Mouse (Mus musculus) stomach, postnatal 0 days (tissue): ENCODE measurements around the gene Synpr. TPM values are rescaled to one million over a fixed set of nuclear protein-coding genes. Genes with fewer than 3 reads are reported as not detected.

Experiments
- ATAC-seq: fragments of 200-750 bp; cut with Nextera tagmentation; 2 replicates; pipeline ENCODE4 v1.8.0; 2017; ENCODE audit not compliant: low FRiP score, low TSS enrichment
- DNase-seq: peaks from one replicate; pipeline ENCODE4 v3.0.0-alpha.2; 2016; ENCODE audit warnings: low spot score
- H3K27ac ChIP-seq: fragments of 300-500 bp; sonication (generic); replicated peaks from 2 replicates; pipeline ENCODE4 v1.5.1; 2014; ENCODE audit warnings: mild to moderate bottlenecking, control low read depth
- H3K27me3 ChIP-seq: fragments of 300-500 bp; sonication (generic); 2 replicates; pipeline ENCODE4 v1.6.1; 2014; ENCODE audit warnings: low read length; ENCODE audit not compliant: control insufficient read depth, insufficient read depth
- H3K36me3 ChIP-seq: fragments of 300-500 bp; sonication (generic); 2 replicates; pipeline ENCODE4 v1.6.1; 2014; ENCODE audit warnings: low read length, mixed read lengths; ENCODE audit not compliant: control insufficient read depth, insufficient read depth
- H3K4me1 ChIP-seq: fragments of 300-500 bp; sonication (generic); replicated peaks from 2 replicates; pipeline ENCODE4 v1.6.1; 2014; ENCODE audit warnings: antibody characterized with exemption; ENCODE audit not compliant: control insufficient read depth, insufficient read depth
- H3K4me2 ChIP-seq: fragments of 300-500 bp; sonication (generic); replicated peaks from 2 replicates; pipeline ENCODE4 v1.6.1; 2014; ENCODE audit warnings: low read depth, mild to moderate bottlenecking, control low read depth, moderate library complexity
- H3K4me3 ChIP-seq: fragments of 300-500 bp; sonication (generic); 2 replicates; pipeline ENCODE4 v1.5.1; 2014; ENCODE audit warnings: low read depth, low read length, control low read depth
- H3K9ac ChIP-seq: fragments of 300-500 bp; sonication (generic); 2 replicates; pipeline ENCODE4 v1.6.1; 2014; ENCODE audit warnings: mild to moderate bottlenecking, low read length, control low read depth, mixed read lengths
- H3K9me3 ChIP-seq: fragments of 300-500 bp; sonication (generic); 2 replicates; pipeline ENCODE4 v1.6.1; 2016; ENCODE audit warnings: low read length; ENCODE audit not compliant: control insufficient read depth
- CTCF ChIP-seq: IDR thresholded peaks from 2 replicates; pipeline ENCODE4 v1.5.1; 2016; ENCODE audit warnings: antibody characterized with exemption, low read depth, mild to moderate bottlenecking, moderate library complexity
- EP300 ChIP-seq: optimal IDR thresholded peaks from 2 replicates; pipeline ENCODE3; 2016; ENCODE audit warnings: antibody characterized with exemption
- WGBS: fragments of 180-500 bp; shearing (Covaris S2); extraction: QIAGEN DNeasy Blood & Tissue Kit; methylation state at CpG from one replicate; pipeline ENCODE4 v1.1.7; 2014; 5-methylcytosine and 5-hydroxymethylcytosine counted together
- polyA plus RNA-seq: library from polyadenylated mRNA; unstranded; fragments of >200 nt; fragmentation: Nextera tagmentation; extraction: Ambion mirVana; gene quantifications from 2 replicates; pipeline ENCODE4 v1.2.1, GENCODE M21; 2015

Gene Synpr
- polyA plus RNA-seq, 1 experiment from 2014 or later = 1.3 TPM

DNA sequence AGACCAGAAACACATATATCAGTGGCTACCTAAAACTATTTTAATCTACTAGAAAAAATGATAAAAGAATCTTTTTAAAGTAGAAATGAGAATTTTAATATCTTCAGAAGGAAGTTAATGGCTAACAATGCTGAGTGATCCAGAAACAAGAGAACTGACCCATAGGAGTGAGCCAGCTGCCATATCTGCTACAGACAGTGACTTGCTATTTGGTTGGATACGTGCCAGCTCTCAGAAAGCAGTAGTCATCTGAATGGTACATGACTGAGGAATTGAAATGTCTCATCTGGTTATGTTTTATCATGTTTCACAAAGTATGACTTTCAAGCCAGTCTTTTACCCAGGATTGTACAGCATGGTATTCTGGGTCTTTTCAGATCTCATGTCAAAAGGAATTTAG is 282.7 kb downstream of the Synpr start:
- H3K9me3 ChIP-seq = no peaks in the 10 kb centered on the region
- DNase-seq (no peak), ATAC-seq (no peak)
- H3K4me3 ChIP-seq = no peak overlapping the region
- H3K36me3 ChIP-seq = no peaks in the 10 kb centered on the region
- H3K27ac ChIP-seq = no peak overlapping the region
- no peaks in the 10 kb centered on the region for H3K27me3 ChIP-seq
- no peaks in the 10 kb centered on the region for H3K4me1 ChIP-seq
- H3K9ac ChIP-seq = no peak overlapping the region
- 70% methylated on average over 1 of the region's 1 CpGs for WGBS
- TF ChIP-seq EP300 (no peak), CTCF (no peak)
- no peak overlapping the region for H3K4me2 ChIP-seq

DNA sequence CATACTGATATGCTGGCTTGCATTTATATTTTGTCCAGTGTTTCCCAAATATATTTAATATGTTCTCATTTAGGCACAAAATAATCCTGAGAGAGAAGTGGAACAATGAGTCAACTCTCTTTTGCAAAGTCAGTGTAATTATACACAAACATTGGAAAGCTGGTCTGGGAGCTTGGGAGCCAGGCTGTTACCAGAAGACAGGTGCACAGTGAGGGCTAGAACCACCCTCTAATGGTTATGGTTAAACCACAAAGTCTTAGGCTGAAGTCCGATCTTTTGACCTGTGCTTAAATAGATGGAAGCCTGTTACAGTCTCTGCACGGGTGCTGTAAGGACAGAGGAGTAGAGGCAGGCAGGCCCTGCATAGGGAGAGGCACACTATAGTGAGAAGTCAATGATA is 283.4 kb downstream of the Synpr start:
- Histone ChIP-seq H3K36me3 (no peaks in the 10 kb centered on the region), H3K27me3 (no peaks in the 10 kb centered on the region), H3K9me3 (no peaks in the 10 kb centered on the region), H3K4me1 (no peaks in the 10 kb centered on the region), H3K27ac (no peak overlapping the region), H3K4me3 (no peak overlapping the region), H3K4me2 (no peak overlapping the region), H3K9ac (no peak overlapping the region)
- ATAC-seq (no peak), DNase-seq (no peak)
- WGBS = 81% methylated on average over 2 of the region's 2 CpGs
- no peak for TF ChIP-seq EP300
- no peak for TF ChIP-seq CTCF

DNA sequence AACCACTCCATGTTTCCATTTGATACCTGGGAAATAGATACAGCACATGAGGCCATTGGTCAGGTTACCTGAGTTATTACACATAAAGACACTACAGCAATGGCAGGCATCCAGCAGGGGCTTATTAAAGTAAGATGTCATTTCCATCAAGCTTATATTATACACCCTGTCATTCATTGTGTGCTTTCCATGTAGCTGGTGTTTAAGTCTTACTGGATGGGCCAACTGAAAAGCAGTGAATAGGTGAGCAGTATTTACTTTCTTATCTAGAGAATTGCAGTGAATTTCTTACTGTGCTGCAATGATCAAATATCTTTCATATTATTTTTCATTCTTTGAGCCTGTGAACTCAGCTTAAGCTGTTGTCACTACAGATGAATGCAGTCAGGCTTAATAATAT is 287.4 kb downstream of the Synpr start:
- no peaks in the 10 kb centered on the region for H3K36me3 ChIP-seq
- no peak overlapping the region for H3K4me3 ChIP-seq
- DNase-seq = no peak
- TF ChIP-seq EP300 (no peak), CTCF (no peak)
- H3K4me1 ChIP-seq = no peaks in the 10 kb centered on the region
- no peak overlapping the region for H3K9ac ChIP-seq
- no peaks in the 10 kb centered on the region for H3K9me3 ChIP-seq
- no peak overlapping the region for H3K27ac ChIP-seq
- H3K4me2 ChIP-seq = no peak overlapping the region
- no peaks in the 10 kb centered on the region for H3K27me3 ChIP-seq
- no peak for ATAC-seq

DNA sequence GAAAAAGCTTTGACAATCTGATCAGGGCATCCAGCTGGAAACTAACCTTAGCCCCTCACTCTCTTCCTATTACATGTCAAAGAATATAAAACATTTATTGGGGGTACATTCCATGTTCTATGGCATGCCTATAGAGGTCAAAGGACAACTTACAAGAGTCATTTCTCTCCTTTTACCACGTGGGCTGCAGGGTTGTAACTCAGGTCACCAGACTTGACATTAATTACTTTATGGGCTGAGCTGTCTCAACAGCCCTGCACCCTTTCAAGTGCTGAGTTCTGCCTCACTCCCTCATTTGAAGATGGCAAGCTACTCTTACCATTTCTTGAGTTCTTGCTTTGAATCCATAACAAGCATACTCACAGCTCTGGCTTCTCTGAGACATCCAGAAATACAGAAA is 287.9 kb downstream of the Synpr start:
- DNase-seq (no peak), ATAC-seq (no peak)
- Histone ChIP-seq H3K36me3 (no peaks in the 10 kb centered on the region), H3K27ac (no peak overlapping the region), H3K4me3 (no peak overlapping the region), H3K4me1 (no peaks in the 10 kb centered on the region), H3K27me3 (no peaks in the 10 kb centered on the region), H3K9ac (no peak overlapping the region), H3K9me3 (no peaks in the 10 kb centered on the region), H3K4me2 (no peak overlapping the region)
- TF ChIP-seq CTCF (no peak), EP300 (no peak)
- 4% methylated on average over 1 of the region's 1 CpGs for WGBS

DNA sequence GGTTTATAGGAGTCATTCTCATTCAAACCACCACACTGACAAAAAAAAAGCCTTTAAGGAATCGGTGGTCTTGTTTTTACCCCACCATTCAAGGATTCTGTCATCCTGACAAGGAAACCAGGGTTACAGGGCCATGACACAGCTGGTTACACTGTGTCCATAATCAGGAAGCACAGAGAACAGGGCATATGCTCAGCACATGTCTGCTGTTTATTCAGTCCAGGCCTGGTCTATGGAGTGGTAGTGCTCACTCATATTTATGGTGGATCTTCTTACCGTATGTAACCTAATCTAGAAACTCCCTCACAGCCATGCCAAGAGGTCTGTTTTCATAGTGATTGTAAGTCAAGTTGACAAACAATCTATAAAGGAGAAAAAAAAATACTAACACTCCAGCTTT is 293.5 kb downstream of the Synpr start:
- H3K4me3 ChIP-seq = no peak overlapping the region
- no peak overlapping the region for H3K27ac ChIP-seq
- no peak overlapping the region for H3K4me2 ChIP-seq
- no peaks in the 10 kb centered on the region for H3K27me3 ChIP-seq
- H3K9me3 ChIP-seq = no peaks in the 10 kb centered on the region
- no peak overlapping the region for H3K9ac ChIP-seq
- no peak for ATAC-seq
- H3K4me1 ChIP-seq = no peaks in the 10 kb centered on the region
- TF ChIP-seq CTCF (no peak), EP300 (no peak)
- 90% methylated on average over 2 of the region's 2 CpGs for whole genome bisulfite sequencing
- DNase-seq = no peak
- no peaks in the 10 kb centered on the region for H3K36me3 ChIP-seq

DNA sequence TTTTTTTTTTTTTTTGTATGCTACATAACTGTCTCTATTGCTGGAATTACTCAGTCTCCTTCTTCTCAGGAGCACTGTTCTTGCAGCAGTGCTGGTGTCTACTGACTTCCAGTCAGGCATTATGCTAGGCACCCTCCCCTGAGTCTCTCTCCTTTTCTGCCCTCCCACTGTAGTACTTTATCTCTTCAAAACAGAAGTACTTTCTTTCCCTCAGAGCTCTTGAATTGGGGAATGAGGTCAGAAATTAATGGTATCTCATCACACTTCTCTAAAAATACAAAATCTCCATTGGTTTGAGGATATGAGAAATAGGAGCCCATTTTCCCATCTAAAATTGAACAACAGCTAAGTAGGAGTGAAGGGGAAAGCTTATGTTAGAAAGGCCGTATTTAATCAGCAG is 294.2 kb downstream of the Synpr start:
- ATAC-seq (no peak), DNase-seq (no peak)
- Histone ChIP-seq H3K4me3 (no peak overlapping the region), H3K27me3 (no peaks in the 10 kb centered on the region), H3K27ac (no peak overlapping the region), H3K4me2 (no peak overlapping the region), H3K36me3 (no peaks in the 10 kb centered on the region), H3K9me3 (no peaks in the 10 kb centered on the region), H3K4me1 (no peaks in the 10 kb centered on the region), H3K9ac (no peak overlapping the region)
- WGBS = 65% methylated on average over 1 of the region's 1 CpGs
- TF ChIP-seq CTCF = no peak
- TF ChIP-seq EP300 = no peak
